Mouse (Mus musculus): Measurements from ENCODE around the gene Gli2. TPM values are rescaled to one million over a fixed set of nuclear protein-coding genes. Genes with fewer than 3 reads are reported as not detected.

Gli2 gene
- total and polyA plus RNA-seq, 3 experiments, result 1.5 to 11.3 TPM; not detected in 1

GRCm38 (mm10) chr1:119003852-119004398 lies 49.5 kb downstream of the Gli2 start:
- Histone ChIP-seq H3K36me3 (ENCODE audit: control insufficient read depth in 1 of 2, insufficient read depth in 2 of 2, low read length in 2 of 2) (no peaks in the 10 kb centered on the region), H3K4me3 (ENCODE audit: control insufficient read depth in 1 of 2, insufficient read depth in 1 of 2, low read depth in 2 of 2, low read length in 2 of 2) (no peak overlapping the region), H3K9ac (ENCODE audit: control insufficient read depth, low read depth, low read length, poor library complexity, severe bottlenecking) (no peak overlapping the region), H3K9me3 (replicated peaks; ENCODE audit: insufficient read depth, low read length) (no peaks in the 10 kb centered on the region), H3K79me2 (ENCODE audit: control insufficient read depth, insufficient read depth, low read length, poor library complexity) (no peaks in the 10 kb centered on the region), H3K27ac (ENCODE audit: control insufficient read depth, low read depth, low read length) (no peak overlapping the region), H3K4me1 (ENCODE audit: control insufficient read depth in 1 of 2, insufficient read depth in 2 of 2, low read length in 2 of 2) (no peaks in the 10 kb centered on the region), H3K27me3 (ENCODE audit: control insufficient read depth in 1 of 2, insufficient read depth in 2 of 2, low read length in 2 of 2) (no peaks in the 10 kb centered on the region)
- TF ChIP-seq KAT2A (conservative IDR thresholded peaks at IDR 0.05; ENCODE audit: low read depth, low read length) (no peak), EP300 (IDR thresholded peaks at IDR 0.05; ENCODE audit: low read depth in 1 of 2, low read length in 2 of 2) (no peak), NELFE (IDR thresholded peaks at IDR 0.05; ENCODE audit: low read depth, low read length) (no peak), TCF12 (IDR thresholded peaks at IDR 0.05; ENCODE audit: low read depth, low read length) (no peak), MYC (IDR thresholded peaks at IDR 0.05; ENCODE audit: low read depth, low read length) (no peak), MAX (IDR thresholded peaks at IDR 0.05; ENCODE audit: low read length) (no peak), ZKSCAN1 (IDR thresholded peaks at IDR 0.05; ENCODE audit: low read depth, low read length) (no peak), POLR2AphosphoS2 (IDR thresholded peaks at IDR 0.05; ENCODE audit: low read length) (no peak), SMC3 (IDR thresholded peaks at IDR 0.05; ENCODE audit: low read depth, low read length) (no peak), RCOR1 (IDR thresholded peaks at IDR 0.05; ENCODE audit: low read depth, low read length) (no peak), SIN3A (IDR thresholded peaks at IDR 0.05; ENCODE audit: low read length) (no peak), UBTF (IDR thresholded peaks at IDR 0.05; ENCODE audit: borderline replicate concordance, insufficient read depth, low read depth, low read length) (no peak), ZNF384 (IDR thresholded peaks at IDR 0.05; ENCODE audit: low read depth, low read length) (no peak), CHD1 (IDR thresholded peaks at IDR 0.05; ENCODE audit: low read depth, low read length) (no peak), NRF1 (IDR thresholded peaks at IDR 0.05; ENCODE audit: insufficient read depth, low read depth, low read length, poor library complexity, severe bottlenecking) (no peak)
- DNase-seq (ENCODE audit: low read depth, low spot score), result no peak

- no peaks in the 10 kb centered on the region for H3K4me1 ChIP-seq (ENCODE audit: control insufficient read depth in 1 of 2, insufficient read depth in 2 of 2, low read length in 2 of 2)
- H3K9me3 ChIP-seq (replicated peaks; ENCODE audit: insufficient read depth, low read length), result no peaks in the 10 kb centered on the region
- no peak for TF ChIP-seq UBTF (IDR thresholded peaks at IDR 0.05; ENCODE audit: borderline replicate concordance, insufficient read depth, low read depth, low read length)
- TF ChIP-seq USF1 (IDR thresholded peaks at IDR 0.05; ENCODE audit: low read depth, low read length), result no peak
- no peak for TF ChIP-seq BHLHE40 (IDR thresholded peaks at IDR 0.05; ENCODE audit: borderline replicate concordance, low read depth, low read length)
- no peak for TF ChIP-seq NELFE (IDR thresholded peaks at IDR 0.05; ENCODE audit: low read depth, low read length)
- TF ChIP-seq MXI1 (IDR thresholded peaks at IDR 0.05; ENCODE audit: low read depth, low read length), result no peak
- TF ChIP-seq ELF1 (IDR thresholded peaks at IDR 0.05; ENCODE audit: low read depth, low read length), result no peak
- TF ChIP-seq KAT2A (conservative IDR thresholded peaks at IDR 0.05; ENCODE audit: low read depth, low read length), result no peak
- no peak for TF ChIP-seq RAD21 (IDR thresholded peaks at IDR 0.05; ENCODE audit: low read depth, low read length)
- TF ChIP-seq POLR2AphosphoS2 (IDR thresholded peaks at IDR 0.05; ENCODE audit: low read length), result no peak
- no peak for TF ChIP-seq CTCF (IDR thresholded peaks at IDR 0.05 in 2 of 3, conservative IDR thresholded peaks at IDR 0.05 in 1 of 3; ENCODE audit: control insufficient read depth in 1 of 3, insufficient read depth in 1 of 3, low read depth in 2 of 3, low read length in 3 of 3, poor library complexity in 1 of 3, severe bottlenecking in 1 of 3)
- no peak for TF ChIP-seq MEF2A (IDR thresholded peaks at IDR 0.05; ENCODE audit: extremely low read depth, insufficient replicate concordance, low read depth, low read length, poor library complexity, severe bottlenecking)
- TF ChIP-seq NRF1 (IDR thresholded peaks at IDR 0.05; ENCODE audit: insufficient read depth, low read depth, low read length, poor library complexity, severe bottlenecking), result no peak
- TF ChIP-seq MYB (IDR thresholded peaks at IDR 0.05; ENCODE audit: low read depth, low read length), result no peak
- TF ChIP-seq CHD1 (IDR thresholded peaks at IDR 0.05; ENCODE audit: low read depth, low read length), result no peak
- H3K27ac ChIP-seq (ENCODE audit: control insufficient read depth, low read depth, low read length), result no peak overlapping the region
- no peak overlapping the region for H3K9ac ChIP-seq (ENCODE audit: control insufficient read depth, low read depth, low read length, poor library complexity, severe bottlenecking)
- no peak overlapping the region for H3K4me3 ChIP-seq (ENCODE audit: control insufficient read depth in 1 of 2, insufficient read depth in 1 of 2, low read depth in 2 of 2, low read length in 2 of 2)
- no peaks in the 10 kb centered on the region for H3K79me2 ChIP-seq (ENCODE audit: control insufficient read depth, insufficient read depth, low read length, poor library complexity)
- H3K36me3 ChIP-seq (ENCODE audit: control insufficient read depth in 1 of 2, insufficient read depth in 2 of 2, low read length in 2 of 2), result no peaks in the 10 kb centered on the region
- no peaks in the 10 kb centered on the region for H3K27me3 ChIP-seq (ENCODE audit: control insufficient read depth in 1 of 2, insufficient read depth in 2 of 2, low read length in 2 of 2)
- DNase-seq (ENCODE audit: low read depth, low spot score), result no peak
Observed at GRCm38 (mm10) chr1:119001454-119002034, 51.9 kb downstream of the Gli2 start.

Measured in MEL (cell line).